Mouse (Mus musculus) adrenal gland, adult 8-10 months (tissue): Measurements from ENCODE around the gene Arl2. TPM values are rescaled to one million over a fixed set of nuclear protein-coding genes. Genes with fewer than 3 reads are reported as not detected.

ENCODE experiments used
- total RNA-seq, 4 experiments: library from RNA; stranded (reverse); gene quantifications; 2 replicates each; pipeline ENCODE4 v1.2.4; 2022

Arl2 gene
- total RNA-seq, 4 experiments from 2014 or later, result 92.7 to 127 (median 112) TPM

Other genes starting within 250 kb of the Arl2 start
- gene Tigd3, start 247.4 kb downstream of the Arl2 start, total RNA-seq, result 1 to 10 TPM in 3 of 4 experiments, under 1 TPM in 1; 0.93 to 3.5 (median 1.6) TPM
- gene Dpf2, start 228.5 kb downstream of the Arl2 start, total RNA-seq, result 100 to 1,000 TPM in 3 of 4 experiments, 10 to 100 TPM in 1; 93.7 to 147 (median 129) TPM
- 1 to 10 TPM; 4.9 to 9.6 (median 8.3) TPM for gene Cdc42ep2, start 216.7 kb downstream of the Arl2 start, total RNA-seq
- 10 to 100 TPM; 22.5 to 51.0 (median 27.8) TPM for gene Pola2, start 177.3 kb downstream of the Arl2 start, total RNA-seq
- gene Slc22a20, start 155.4 kb downstream of the Arl2 start, total RNA-seq, result not detected
- gene Capn1, start 125.7 kb downstream of the Arl2 start, total RNA-seq, result 10 to 100 TPM; 40.6 to 54.1 (median 47.3) TPM
- gene Syvn1, start 95.0 kb downstream of the Arl2 start, total RNA-seq, result 10 to 100 TPM; 59.6 to 78.9 (median 62.2) TPM
- 10 to 100 TPM; 52.0 to 61.8 (median 59.6) TPM for gene Mrpl49, start 83.8 kb downstream of the Arl2 start, total RNA-seq
- gene Fau, start 83.7 kb downstream of the Arl2 start, total RNA-seq, result 1,000 to 10,000 TPM; 1,027 to 1,106 (median 1,086) TPM
- gene Znhit2, start 80.4 kb downstream of the Arl2 start, total RNA-seq, result 10 to 100 TPM; 31.6 to 43.1 (median 34.6) TPM
- gene Tm7sf2, start 73.2 kb downstream of the Arl2 start, total RNA-seq, result 10 to 100 TPM; 24.9 to 36.1 (median 27.2) TPM
- gene Vps51, start 64.3 kb downstream of the Arl2 start, total RNA-seq, result 10 to 100 TPM; 66.2 to 92.3 (median 81.3) TPM
- 1 to 10 TPM in 1 of 4 experiments, under 1 TPM in 1, not detected in 2; 0.87 to 1.0 TPM for gene Tmem262, start 61.5 kb downstream of the Arl2 start, total RNA-seq
- gene Gm28374, start 59.3 kb downstream of the Arl2 start, total RNA-seq, result not detected
- 10 to 100 TPM; 37.2 to 50.5 (median 44.7) TPM for gene Zfpl1, start 56.6 kb downstream of the Arl2 start, total RNA-seq
- gene Cdca5, start 56.6 kb downstream of the Arl2 start, total RNA-seq, result 1 to 10 TPM in 1 of 4 experiments, under 1 TPM in 3; 0.46 to 1.2 (median 0.63) TPM
- not detected for gene AC131692.1, start 47.1 kb downstream of the Arl2 start, total RNA-seq
- gene Naaladl1, start 35.8 kb downstream of the Arl2 start, total RNA-seq, result under 1 TPM in 1 of 4 experiments, not detected in 3; 0.27 TPM
- gene Sac3d1, start 22.9 kb downstream of the Arl2 start, total RNA-seq, result 10 to 100 TPM; 13.7 to 18.9 (median 16.1) TPM
- gene Snx15, start 13.2 kb downstream of the Arl2 start, total RNA-seq, result 10 to 100 TPM; 34.0 to 49.1 (median 37.8) TPM
- gene Batf2, start 565 bp downstream of the Arl2 start, total RNA-seq, result 1 to 10 TPM; 1.4 to 3.5 (median 2.7) TPM
- gene Majin, start 42.8 kb upstream of the Arl2 start, total RNA-seq, result 1 to 10 TPM; 2.0 to 4.4 (median 3.5) TPM
- 10 to 100 TPM; 23.4 to 37.6 (median 29.4) TPM for gene Gpha2, start 84.8 kb upstream of the Arl2 start, total RNA-seq
- gene Ppp2r5b, start 94.3 kb upstream of the Arl2 start, total RNA-seq, result 100 to 1,000 TPM; 103 to 160 (median 124) TPM
- 10 to 100 TPM; 38.6 to 57.9 (median 48.3) TPM for gene Atg2a, start 100.1 kb upstream of the Arl2 start, total RNA-seq
- gene Ehd1, start 135.2 kb upstream of the Arl2 start, total RNA-seq, result 100 to 1,000 TPM in 3 of 4 experiments, 10 to 100 TPM in 1; 90.8 to 130 (median 118) TPM
- 10 to 100 TPM; 24.4 to 45.7 (median 38.4) TPM for gene Cdc42bpg, start 164.9 kb upstream of the Arl2 start, total RNA-seq
- gene Men1, start 193.4 kb upstream of the Arl2 start, total RNA-seq, result 10 to 100 TPM; 53.4 to 67.8 (median 64.5) TPM
- gene Map4k2, start 199.6 kb upstream of the Arl2 start, total RNA-seq, result 10 to 100 TPM; 40.6 to 81.6 (median 61.5) TPM
- 100 to 1,000 TPM; 193 to 274 (median 215) TPM for gene Sf1, start 222.1 kb upstream of the Arl2 start, total RNA-seq
- gene Pygm, start 242.9 kb upstream of the Arl2 start, total RNA-seq, result 100 to 1,000 TPM in 2 of 4 experiments, 10 to 100 TPM in 2; 47.6 to 119 (median 92.8) TPM